Mouse (Mus musculus): Measurements from ENCODE around the gene Mc3r.

GRCm38 (mm10) chr2:172291755-172292524 lies 43.6 kb downstream of the Mc3r start:
- TF ChIP-seq CTCF (IDR thresholded peaks at IDR 0.05; ENCODE audit: borderline replicate concordance, insufficient read depth, low read length) (no peak), POLR2A (IDR thresholded peaks at IDR 0.05; ENCODE audit: low read depth, low read length) (no peak)
